Mouse (Mus musculus) Patski (cell line): Measurements from ENCODE around the gene Dnaaf3. TPM values are rescaled to one million over a fixed set of nuclear protein-coding genes. Genes with fewer than 3 reads are reported as not detected.

Source experiments
- ATAC-seq: fragments of 100-300 bp; one replicate; pipeline ENCODE4 v1.8.0; 2021
- CTCF ChIA-PET: fragments of 350-600 bp; sonication (Branson Sonifier 250); formaldehyde crosslinking; loops from one replicate; lab custom pipeline; 2022; ENCODE audit warnings: inconsistent platforms; lab: Charles Lee
- POLR2A ChIA-PET: fragments of 350-600 bp; sonication (Branson Sonifier 250); formaldehyde crosslinking; loops from one replicate; lab custom pipeline; 2022; ENCODE audit warnings: antibody characterized with exemption, inconsistent platforms; lab: Charles Lee
- DNase-seq: peaks from one replicate; pipeline ENCODE4 v3.0.0-alpha.2; 2011; ENCODE audit warnings: low read depth, low spot score
- H3K27me3 ChIP-seq: fragments of 371-371 bp; one replicate; pipeline ENCODE4 v1.5.1; 2021
- CTCF ChIP-seq: fragments of 100-300 bp; IDR thresholded peaks from one replicate; pipeline ENCODE4 v1.5.1; 2021
- in situ Hi-C: fragments of 300-500 bp; cut with MboI; formaldehyde crosslinking; loops from 3 replicates; pipeline ENCODE4 v1.11.1; 2018; ENCODE audit warnings: low pct_unique_long_range_greater_than_20kb, mixed read lengths
- polyA plus RNA-seq: library from polyadenylated mRNA; unstranded; gene quantifications from one replicate; pipeline ENCODE4 v1.2.3, GENCODE M21; 2021

Gene Dnaaf3
- polyA plus RNA-seq, 1 experiment from 2014 or later: 1.9 TPM

DNA sequence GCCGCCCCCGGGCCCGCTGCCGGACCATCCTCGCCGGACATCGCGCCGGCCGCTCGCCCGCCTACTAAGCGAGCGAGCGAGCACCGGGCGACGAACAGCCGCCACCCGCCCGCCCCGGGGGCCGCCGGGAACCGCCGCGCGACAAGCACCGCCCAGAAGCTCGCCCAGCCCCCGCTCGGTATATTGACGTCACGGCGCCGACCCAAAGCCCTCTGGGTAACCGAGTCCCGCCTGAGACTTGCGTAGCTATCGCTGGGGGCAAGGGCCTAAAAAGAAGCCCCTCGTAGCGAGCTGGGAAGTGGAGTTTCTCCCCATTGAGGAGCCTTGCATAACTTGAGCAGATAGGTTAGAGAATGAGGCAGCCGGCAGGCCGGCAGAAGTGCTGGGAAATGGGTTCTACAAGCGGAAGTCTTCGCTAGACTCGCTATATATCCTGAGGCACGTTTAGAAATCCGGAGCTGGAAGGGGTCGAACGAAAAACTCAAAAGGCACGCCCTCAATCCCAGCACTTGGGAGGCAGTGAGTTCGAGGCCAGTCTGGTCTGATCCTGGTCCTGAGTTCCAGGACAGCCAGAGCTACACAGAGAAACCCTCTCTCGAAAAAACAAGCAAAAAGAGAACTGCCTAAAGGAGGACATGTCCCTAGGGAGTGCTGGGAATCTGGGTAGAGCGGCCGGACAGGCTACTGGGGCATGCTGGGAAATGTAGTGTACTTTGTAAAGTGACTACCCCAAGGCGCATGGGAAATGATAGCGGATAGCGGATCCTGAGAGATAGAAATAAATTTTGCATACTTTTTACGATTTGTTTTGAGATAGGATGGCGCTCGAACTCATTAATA is 30.5 kb downstream of the Dnaaf3 start, which contains the start of gene Ppp1r12c:
TSS of gene Ppp1r12c (minus strand) at position 123 of the 840 bp plus-strand sequence.
- ChIA-PET POLR2A (interaction anchor here (0.6 to 0.9 kb wide), 2 partner anchors 11 to 414 kb away, joined by 3 read pairs; no protein-coding TSS in a partner anchor), CTCF (interaction anchor here (1.3 to 4.3 kb wide), 2 partner anchors 11 to 22 kb away, joined by 3 to 13 read pairs; no protein-coding TSS in a partner anchor)
- no peak for TF ChIP-seq CTCF
- ATAC-seq (peak; percentile 88), DNase-seq (peak; percentile 67)
- H3K27me3 ChIP-seq: no peaks in the 10 kb centered on the region
- in situ Hi-C loops: no loop called here

- ATAC-seq (peak; percentile 31), DNase-seq (no peak)
- ChIA-PET POLR2A (interaction anchor here (0.9 kb wide), 1 partner anchor 10 kb away, joined by 3 read pairs; no protein-coding TSS in a partner anchor), CTCF (interaction anchor here (1.3 to 4.3 kb wide), 2 partner anchors 12 to 21 kb away, joined by 3 to 13 read pairs; no protein-coding TSS in a partner anchor)
- no peaks in the 10 kb centered on the region for H3K27me3 ChIP-seq
- TF ChIP-seq CTCF: no peak
- in situ Hi-C loops: no loop called here
These were observed 31.3 kb downstream of the Dnaaf3 start for GRCm38 (mm10) chr7:4500892-4501471.

DNA sequence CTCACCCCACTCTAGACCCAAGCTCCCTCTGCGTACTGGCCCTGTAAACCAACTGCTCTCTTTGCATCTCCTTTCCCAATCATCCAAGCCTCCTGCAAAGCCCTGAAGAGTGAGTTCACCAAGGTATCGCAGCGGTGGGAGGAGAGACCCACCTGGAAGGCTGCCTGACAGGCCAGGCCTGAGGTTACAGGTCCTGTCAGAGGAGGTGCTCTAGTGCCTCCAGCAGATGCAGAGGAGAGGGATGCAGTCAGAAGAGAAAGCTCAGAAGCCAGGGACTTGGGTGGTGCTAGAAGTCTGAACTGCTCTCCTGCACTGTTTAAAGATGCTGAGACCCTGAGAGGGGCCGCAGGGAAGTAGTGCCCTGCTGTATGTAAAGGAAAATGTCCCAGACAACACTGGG is 33.2 kb downstream of the Dnaaf3 start:
- in situ Hi-C loops: no loop called here
- ChIA-PET POLR2A (no interaction called here), CTCF (interaction anchor here (1.4 kb wide), 1 partner anchor 14 kb away, joined by 4 read pairs; no protein-coding TSS in a partner anchor)
- no peak for TF ChIP-seq CTCF
- H3K27me3 ChIP-seq: no peaks in the 10 kb centered on the region
- DNase-seq (no peak), ATAC-seq (no peak)

DNA sequence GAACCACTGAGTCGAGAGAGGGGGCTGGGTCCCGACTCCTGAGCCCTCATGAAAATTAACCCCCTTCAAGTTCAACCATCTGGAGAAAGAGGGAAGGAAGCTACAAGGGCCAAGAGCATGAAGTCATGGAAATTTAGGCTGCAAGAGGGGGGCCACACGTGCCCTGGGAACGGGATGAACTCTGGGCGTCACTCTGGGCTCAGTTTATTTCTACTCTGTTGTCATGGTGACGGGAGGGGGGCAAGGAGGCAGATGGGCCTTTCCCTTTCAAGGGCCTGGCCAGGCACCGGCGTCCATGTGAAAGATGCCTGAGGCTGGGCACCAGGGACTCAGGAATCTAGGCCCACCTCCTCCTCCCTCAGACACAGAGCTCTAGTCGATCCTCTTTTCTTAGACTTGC is 34.0 kb downstream of the Dnaaf3 start:
- DNase-seq: no peak
- POLR2A ChIA-PET: no interaction called here
- no peaks in the 10 kb centered on the region for H3K27me3 ChIP-seq
- CTCF ChIA-PET: interaction anchor here (1.3 to 1.4 kb wide), 2 partner anchors 13 to 71 kb away, joined by 3 to 4 read pairs; no protein-coding TSS in a partner anchor
- in situ Hi-C loops: no loop called here
- no peak for TF ChIP-seq CTCF
- ATAC-seq: no peak

- H3K27me3 ChIP-seq: no peaks in the 10 kb centered on the region
- POLR2A ChIA-PET: no interaction called here
- CTCF ChIA-PET: interaction anchor here (1.2 to 1.3 kb wide), 2 partner anchors 16 to 70 kb away, joined by 3 read pairs; no protein-coding TSS in a partner anchor
- no peak for TF ChIP-seq CTCF
- no peak for DNase-seq
- in situ Hi-C loops: no loop called here
- no peak for ATAC-seq
These were observed 34.9 kb downstream of the Dnaaf3 start for GRCm38 (mm10) chr7:4497271-4497903.

DNA sequence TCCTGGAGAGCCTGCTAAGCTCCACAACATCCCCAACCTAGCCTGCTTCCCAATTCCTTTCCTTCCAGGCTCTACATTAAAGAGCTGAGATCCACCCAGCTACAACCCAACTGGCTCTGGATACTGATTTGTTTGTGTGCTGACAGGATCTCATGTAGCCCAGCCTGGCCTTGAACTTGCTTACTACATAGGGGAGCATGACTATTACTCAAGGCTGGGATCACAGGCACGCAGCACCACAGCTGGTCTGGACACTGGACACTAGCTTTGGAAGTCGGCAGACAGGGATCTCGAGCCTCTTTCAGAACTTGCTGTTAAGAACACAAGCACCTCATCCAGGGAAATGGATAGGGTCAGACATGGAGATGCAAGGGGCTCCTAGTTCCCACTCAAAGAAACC is 35.8 kb downstream of the Dnaaf3 start:
- in situ Hi-C loops: no loop called here
- CTCF ChIA-PET: interaction anchor here (1.2 to 1.3 kb wide), 2 partner anchors 13 to 17 kb away, joined by 3 to 4 read pairs; no protein-coding TSS in a partner anchor
- DNase-seq: no peak

GRCm38 (mm10) chr7:4493991-4494390 is 38.3 kb downstream of the Dnaaf3 start:
- ATAC-seq: no peak
- TF ChIP-seq CTCF: no peak
- CTCF ChIA-PET: interaction anchor here (0.9 to 2.6 kb wide), 3 partner anchors 8 to 30 kb away, joined by 3 to 12 read pairs (median 3); partner anchors contain the start of gene Tnni3
- in situ Hi-C loops: no loop called here
- DNase-seq: no peak
- POLR2A ChIA-PET: no interaction called here
- H3K27me3 ChIP-seq: no peaks in the 10 kb centered on the region

More for the DNA sequence above, 35.8 kb downstream of the Dnaaf3 start:
- H3K27me3 ChIP-seq: no peaks in the 10 kb centered on the region
- ATAC-seq: no peak
- TF ChIP-seq CTCF: no peak
- POLR2A ChIA-PET: no interaction called here

DNA sequence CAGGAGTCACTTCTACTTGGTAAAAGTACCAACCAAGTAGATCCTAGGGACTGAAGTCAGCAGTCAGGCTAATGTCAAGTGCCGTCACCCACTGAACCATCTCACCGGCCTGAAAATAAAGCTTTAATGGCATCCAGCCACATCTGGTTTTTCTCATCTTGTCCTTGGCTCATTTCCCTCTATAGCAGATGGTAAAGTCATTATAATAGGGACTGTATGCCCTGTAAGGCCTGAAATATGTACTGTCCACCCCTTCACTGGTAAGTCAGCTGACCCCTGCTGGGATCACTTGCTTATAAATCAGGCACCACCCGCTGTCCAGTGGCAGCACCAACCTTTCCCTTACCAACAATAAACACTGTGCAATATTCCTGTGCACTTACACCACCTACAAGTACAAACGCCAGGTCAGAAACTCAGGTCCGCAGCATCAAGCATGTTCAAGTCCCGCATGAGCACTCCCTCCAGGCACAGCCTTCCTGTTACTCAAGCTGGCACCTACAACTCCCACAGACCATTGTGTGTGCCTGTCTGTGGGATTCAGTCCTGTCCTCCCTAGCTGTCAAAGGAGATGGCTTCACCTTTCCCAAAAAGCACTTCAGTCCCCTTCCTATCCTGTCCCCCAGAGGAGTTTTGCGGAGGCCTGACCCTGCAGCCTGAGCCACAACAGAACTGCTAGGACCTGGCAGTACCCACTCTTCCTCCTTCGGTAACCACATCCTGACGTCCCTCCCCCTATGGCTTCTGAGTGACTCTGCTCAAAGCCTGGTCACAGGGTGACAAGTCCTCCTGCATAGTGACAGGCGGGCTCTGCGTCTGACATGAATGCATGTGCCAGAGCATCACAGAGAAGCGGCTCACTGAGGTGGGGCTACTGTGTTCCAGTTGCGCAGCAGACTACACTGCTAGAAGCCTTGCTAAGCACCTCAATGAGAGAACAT is 39.7 kb downstream of the Dnaaf3 start:
- no peak for DNase-seq
- ATAC-seq: no peak
- no peak for TF ChIP-seq CTCF
- in situ Hi-C loops: no loop called here
- ChIA-PET POLR2A (interaction anchor here (0.7 kb wide), 1 partner anchor 796 kb away, joined by 5 read pairs; no protein-coding TSS in a partner anchor), CTCF (interaction anchor here (1.0 kb wide), 1 partner anchor 31 kb away, joined by 3 read pairs; the partner anchor contains the start of gene Tnni3)
- no peaks in the 10 kb centered on the region for H3K27me3 ChIP-seq

- ATAC-seq: no peak
- CTCF ChIA-PET: interaction anchor here (0.8 kb wide), 1 partner anchor 11 kb away, joined by 3 read pairs; no protein-coding TSS in a partner anchor
- POLR2A ChIA-PET: interaction anchor here (1.1 kb wide), 1 partner anchor 10 kb away, joined by 3 read pairs; the partner anchor contains the start of gene Ppp1r12c
- no peaks in the 10 kb centered on the region for H3K27me3 ChIP-seq
- no peak for DNase-seq
- in situ Hi-C loops: no loop called here
- TF ChIP-seq CTCF: no peak
These were observed 40.9 kb downstream of the Dnaaf3 start for GRCm38 (mm10) chr7:4491308-4491707.
